Mouse (Mus musculus) urinary bladder, postnatal 36 days (tissue): Measurements from ENCODE around the gene Prdm15.

ENCODE experiments used
- DNase-seq, 2 experiments: peaks; one replicate each; pipeline ENCODE4 v3.0.0; 2022; ENCODE audit warnings: low spot score in 2 of 2, mixed read lengths in 1 of 2

Prdm15 gene

DNA sequence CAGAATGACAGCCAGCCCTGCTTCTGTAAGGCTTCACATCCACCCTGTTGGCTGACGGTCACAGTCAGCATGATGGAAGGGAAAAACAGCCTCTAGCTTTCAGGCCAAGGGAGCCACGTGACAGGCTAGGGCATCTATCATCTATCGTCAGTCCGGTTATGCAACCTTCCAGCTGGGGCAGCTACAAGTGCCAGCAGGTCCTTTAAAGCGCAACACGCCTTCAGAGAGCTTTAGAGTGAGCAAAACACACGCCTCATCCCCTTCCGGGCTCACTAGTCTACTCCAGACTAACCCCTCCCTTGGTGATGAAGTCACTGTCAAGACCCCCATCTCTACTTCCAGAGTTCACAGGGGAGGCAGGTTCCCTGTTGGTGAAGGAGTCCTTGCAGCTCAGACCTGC, 99.8 kb downstream of the Prdm15 start:
- DNase-seq = peak; percentile 78 to 87

DNA sequence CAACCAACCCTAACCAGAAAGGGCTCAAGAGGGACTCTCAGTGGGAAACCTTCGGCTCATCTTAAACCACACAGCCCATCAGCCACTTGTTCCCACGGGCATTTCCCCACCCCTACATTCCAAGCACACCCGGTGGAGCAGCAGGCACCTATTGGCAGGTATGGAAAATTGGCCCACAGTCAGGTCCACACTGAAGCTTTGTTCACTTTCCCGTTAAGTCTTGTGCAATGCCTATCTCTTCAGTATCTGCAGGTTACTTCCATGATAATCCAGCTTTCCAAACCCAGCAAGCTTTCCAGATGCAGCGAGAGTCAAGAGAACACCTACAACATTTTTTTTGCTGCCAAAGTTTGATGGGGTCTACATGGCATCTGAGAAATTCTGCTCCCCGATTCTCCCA, 103.2 kb downstream of the Prdm15 start:
- no peak for DNase-seq
